Mouse (Mus musculus) c-Kit-negative CD71-positive TER-119-positive erythroid progenitor cells, embryonic 14.5 days (primary cell): Measurements from ENCODE around the gene Sncg.
"Not testable (repeated sequence)": the region's sequence is repeated elsewhere in the genome, so short reads cannot be mapped to it uniquely, and the experiment has no call there.

Experiments
- DNase-seq: peaks from one replicate; pipeline ENCODE4 v3.0.0-alpha.2; 2013; ENCODE audit warnings: low read depth, low spot score

Sncg gene

DNA sequence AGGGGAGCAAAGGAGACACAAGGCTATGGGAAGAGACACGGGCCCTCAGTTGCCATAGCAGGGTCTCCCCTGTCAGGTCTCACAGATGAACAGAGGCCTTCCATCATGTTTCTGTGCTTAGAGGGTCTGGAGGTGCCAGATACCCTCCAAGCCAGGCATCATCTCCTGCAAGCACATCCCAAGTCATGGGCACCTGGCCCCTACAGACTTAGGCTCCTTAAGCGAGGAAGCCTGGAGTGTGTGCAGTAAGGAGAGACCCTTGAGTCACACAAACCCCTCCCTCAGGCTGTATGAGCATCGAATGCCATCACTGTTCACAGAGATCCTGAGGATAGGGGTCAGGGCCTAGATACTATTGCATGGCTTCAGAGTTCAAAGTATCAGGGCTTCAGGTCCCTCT, 3.7 kb downstream of the Sncg start:
- no peak for DNase-seq

DNA sequence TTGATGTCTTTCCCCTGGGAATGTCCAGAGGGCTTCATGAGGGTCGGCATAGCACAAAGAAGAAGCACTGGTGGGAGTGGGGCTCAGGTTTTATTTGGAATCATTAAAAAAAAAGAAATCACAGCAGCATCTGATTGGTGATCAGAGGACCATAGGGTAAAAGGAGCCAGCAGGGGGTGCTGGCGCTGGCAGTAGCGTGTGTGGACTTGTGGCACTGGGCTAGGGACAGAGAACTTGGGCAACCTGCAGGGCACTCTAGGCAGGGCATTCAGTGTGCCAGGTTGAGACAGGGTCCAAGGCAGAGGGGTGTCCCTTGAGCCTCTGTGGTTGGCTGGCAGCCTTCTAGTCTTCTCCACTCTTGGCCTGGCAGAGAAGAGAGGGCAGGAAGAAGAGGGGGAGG, 4.4 kb downstream of the Sncg start:
- DNase-seq, result no peak

DNA sequence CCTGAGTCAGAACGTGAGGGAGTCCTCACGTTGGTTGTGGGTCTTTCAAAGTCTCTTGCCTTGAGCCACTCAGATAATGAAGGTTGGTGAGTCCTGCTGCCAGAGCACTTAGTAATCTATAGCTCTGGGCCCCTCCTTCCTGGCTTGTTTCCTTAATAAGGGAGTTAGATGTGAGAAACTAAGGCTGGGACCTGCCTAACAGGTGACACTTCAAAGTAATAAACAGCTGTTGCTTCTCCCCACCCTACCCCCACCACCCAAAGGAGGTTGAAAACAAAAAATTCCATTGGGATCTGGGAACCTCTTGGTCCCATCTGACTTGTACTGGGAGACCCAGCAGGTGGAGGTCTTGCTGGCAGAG, 9.5 kb downstream of the Sncg start:
- DNase-seq, result no peak

DNA sequence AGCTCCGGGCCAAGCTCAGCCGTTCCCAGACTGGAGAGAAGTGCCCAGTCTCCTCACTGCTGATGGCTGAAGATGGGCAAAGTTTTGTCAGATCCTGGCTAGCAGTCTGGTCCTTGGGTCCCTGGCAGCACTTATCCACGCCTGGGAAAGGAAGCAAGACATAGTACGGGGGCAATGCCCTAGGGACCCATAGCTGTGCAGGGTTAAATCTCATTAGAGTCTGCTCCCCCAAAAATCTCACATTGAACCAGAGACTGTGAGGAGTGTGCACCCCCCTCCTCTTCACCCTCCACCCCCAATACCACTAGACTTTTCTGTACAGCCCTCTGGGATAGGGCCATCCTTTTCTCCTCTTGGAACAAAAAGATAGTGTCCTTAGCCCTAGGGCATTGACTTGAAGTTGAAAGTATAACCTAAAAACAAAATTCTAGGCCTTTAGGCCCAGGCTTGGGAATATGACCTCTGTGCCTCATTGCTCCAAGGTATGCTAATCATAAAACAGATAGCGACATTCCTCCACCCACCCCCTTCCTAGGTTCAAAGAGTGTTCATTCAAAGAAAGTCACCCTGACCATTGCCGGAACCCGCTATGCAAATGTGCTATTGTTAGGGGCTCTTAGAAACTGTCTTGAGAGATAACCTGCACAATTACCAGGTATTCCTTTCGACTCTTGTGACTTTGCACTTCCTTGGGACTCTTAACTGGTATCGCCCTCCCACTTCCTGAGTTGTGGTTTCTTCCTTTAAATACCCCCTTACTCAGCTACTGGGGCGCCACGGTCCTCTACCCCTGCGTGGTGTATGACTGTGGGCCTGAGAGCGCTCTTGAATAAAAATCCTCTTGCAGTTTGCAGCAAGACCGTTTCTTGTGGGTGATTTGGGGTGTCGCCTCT, 10.1 kb downstream of the Sncg start:
- not testable (repeated sequence) for DNase-seq

DNA sequence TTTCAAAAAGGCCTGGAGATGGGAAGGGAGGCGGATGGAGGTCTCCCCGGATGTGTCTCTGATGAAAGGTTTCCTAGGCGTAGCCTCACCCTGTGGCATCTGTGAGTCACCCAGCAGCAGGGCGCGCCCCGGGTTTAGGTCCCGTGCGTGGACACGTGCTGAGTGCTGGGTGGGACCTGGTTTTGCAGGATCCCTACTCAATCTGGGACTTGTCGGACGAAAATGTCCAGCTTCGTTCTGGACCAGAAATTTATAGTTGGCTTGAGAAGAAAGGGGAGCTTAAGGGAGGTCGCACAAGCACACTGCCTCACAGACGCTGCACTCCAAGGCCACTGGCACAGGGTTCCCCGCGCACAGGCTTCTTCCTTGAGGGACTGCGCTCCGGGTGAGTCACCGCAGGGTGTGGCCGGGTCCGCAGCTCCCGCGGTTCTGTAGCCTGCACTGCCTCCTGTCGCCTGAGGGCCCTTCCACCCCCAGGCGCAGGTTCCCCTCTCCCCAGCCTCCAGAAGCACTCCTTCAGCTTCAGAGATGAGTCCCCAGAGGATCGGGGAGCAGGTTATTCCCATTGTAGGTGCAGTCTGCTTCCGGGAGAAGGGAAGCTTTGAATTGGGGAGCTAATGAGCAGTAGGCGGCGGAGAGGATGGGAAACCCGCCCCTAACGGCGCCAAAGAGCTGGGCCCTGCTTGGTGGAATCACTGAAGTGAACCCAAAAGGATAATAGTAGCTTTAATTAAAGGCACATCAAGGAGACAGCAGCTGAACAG, 10.9 kb downstream of the Sncg start:
- no peak for DNase-seq

DNA sequence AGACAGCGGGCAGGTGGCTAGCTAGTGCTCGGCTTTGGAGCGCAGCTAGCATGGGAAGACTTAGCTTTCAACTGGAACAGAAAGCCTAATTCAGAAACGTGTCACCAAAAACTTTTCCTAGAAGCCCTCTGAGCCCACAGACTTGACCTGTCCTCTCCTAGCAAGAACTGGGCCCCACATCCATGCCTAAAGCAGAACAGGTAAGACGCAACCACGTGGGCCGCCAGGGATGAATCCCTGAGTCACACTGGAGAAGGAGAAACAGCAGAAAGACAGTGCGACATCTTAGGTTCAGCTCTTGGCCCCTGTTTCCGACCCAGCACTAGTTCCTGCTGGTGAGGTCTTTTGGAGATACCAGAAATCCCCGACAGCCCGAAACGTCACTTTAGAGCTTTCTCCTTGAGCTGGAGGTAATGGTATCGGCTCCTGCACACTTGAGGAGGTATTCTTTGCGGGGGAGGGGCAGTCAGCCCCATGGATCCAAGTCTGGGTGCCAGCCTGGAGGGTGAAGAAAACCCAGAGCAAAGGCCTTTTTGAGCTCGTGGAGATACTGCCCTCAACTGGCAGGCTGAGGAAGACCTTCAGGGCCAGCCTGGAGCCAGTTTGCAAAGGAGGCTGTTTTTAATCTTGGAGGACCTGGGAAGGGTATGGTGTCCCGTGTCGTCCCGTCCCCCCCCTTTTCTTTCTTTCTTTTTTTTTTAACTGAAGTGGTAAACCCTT, 11.7 kb downstream of the Sncg start:
- no peak for DNase-seq

DNA sequence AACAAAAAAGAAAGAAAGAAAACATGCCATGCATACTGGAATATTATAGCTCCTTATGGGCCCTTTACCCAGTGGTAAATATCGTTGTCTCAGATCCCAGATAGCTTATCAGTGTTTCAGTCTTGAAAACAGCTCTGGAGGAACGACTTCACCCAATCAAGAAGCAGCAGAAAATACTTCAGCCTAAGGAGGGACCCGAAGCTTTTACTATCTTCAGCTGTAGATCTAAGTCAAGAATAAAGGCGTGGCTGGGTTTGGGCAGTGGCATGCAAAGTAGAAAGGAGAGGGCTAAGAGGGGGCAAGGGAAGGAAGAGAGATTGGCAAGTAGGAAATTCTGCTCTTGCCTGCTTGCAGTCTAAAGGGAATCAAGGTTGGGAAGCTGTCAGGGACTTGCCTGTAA, 12.5 kb downstream of the Sncg start:
- no peak for DNase-seq

DNA sequence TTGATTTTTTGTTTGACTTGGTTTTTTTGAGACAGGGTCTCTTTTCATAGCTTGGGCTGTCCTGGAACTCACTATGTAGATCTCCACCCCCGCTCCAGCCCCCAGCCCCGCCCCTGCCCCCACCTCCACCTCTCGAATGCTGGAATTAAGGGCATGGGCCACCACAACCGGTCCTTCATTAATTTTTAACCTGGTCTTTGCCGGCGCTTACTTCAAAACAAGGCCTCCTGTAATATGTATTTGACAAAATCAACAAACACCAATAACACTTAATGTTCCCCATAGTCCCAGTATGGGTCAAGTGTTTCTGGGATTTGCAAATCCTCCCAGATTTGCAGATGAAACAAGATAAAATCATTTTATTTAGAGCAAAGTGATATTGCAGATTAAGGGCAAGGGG, 14.3 kb downstream of the Sncg start:
- DNase-seq, result no peak

DNA sequence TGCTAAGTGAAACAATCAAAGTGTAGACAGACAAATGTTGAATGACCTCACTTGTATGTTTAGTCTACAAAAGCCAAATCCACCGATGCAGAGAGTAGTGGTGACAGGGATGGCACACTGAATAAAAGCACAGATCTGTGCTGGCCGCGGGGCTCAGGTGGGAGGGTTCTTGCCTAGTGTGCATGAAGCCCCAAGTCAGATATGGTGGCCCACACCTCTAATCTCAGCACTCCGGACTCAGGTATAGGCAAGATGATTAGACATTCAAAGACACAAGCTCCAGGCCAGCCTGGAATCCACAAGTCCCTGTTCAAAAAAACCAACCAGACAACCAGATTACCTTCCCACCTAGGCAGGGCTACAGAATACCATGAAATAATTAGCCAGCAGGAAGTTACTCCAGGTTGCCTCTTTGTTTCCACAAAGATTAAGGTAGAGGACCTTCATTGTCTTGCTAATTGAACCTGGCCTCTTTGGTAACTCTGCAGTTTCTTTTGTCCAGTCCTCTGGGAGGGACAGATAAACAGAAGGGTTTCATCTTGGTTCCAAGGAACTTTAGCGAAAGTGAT, 14.8 kb downstream of the Sncg start:
- DNase-seq, result no peak

DNA sequence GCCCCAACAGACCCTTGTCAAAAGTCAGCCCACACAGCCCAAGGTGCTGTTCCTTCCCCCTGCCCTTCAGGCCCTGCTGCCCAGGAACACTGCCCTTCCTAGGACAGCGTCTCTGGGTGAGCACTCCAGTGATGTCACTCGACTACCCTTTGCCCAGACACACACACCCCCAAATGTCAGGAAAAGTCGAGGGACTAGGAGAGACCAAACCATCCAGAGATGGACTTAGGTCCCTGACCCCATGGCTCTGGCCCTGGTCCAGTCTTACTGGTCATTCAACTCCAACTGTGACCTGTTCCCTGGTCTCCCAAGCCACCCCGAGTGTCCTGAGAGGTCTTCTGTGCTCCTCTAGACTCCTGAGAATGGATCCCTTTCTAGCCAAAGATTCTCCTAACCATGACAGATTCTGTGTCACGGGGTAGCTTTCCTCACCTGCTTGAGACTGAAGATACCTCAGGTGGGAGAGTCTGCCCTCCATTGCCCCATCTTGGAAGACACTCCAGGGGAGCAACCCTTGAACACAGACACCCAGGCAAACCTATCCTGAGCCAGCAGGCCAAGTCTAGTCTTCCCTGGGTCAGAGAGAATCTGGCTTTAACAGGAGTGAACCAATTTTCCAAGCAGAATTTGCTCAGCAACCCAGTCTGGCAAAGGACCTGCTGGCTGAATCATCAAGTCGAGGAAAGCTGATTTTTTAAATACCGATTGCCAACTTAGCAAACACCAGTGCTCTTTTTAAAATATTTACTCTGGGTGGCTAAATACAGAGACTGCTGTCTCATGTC, 16.7 kb downstream of the Sncg start:
- no peak for DNase-seq

DNA sequence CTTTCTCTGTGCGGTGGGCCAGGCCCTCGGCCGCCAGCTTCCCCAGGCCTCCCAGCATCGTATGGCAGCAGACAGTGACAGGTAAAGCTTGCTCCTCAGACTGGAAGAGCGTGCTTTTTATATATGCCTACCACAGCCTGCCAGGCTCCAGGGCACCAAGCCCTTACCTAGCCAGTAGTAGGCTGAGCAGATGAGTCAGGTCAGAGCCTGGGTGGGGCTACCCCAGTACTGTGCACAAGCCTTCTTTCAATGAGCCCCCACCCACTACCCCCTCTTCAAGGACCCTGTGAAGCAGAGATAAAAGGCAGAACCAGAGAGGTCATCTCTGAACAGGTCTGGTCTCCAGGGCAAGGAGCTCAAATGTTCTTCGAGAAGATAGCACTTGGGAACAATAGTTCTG, 19.3 kb downstream of the Sncg start, which contains the start of gene Fam25c:
Gene Fam25c, minus strand, starts transcription at position 133 of the 400 bp plus-strand sequence.
- DNase-seq, result no peak

DNA sequence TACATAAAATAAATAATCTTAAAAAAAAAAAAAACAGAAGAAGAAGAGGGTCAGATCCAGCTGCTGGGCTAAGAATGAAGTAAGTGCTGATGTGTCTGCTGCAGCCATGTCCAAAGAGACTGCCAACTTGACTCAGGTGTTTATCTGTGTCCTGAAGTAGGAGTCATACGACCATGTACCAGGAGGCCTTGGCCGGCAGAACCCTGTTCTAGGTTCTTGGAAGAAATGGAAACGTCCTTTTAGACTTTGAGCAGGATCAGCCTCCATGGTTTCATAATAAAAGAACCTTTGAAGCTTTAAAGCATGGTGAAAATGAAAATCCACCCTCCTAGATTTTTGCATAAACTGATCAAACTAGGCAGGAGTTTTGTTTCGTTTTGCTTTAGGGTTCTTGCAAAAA, 20.1 kb downstream of the Sncg start:
- DNase-seq, result no peak

DNA sequence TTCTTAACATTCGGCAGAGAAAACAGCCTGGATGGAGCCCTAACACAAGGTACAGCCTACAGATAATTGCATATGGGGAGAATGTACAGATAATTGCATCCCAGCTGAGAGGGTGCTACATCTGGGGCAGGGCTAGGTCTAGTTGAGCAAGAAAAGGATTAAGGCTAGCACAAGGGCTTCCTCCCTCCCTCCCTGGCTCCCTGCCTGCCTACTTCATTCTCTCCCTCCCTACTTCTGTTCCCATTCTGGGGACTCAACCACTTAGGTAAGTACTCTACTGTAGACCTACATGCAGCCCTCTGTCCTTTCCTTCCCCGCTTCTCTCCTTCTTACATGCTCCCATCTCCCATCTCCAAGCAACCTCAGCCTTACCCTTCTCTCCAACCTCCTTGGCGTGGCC, 21.3 kb downstream of the Sncg start:
- no peak for DNase-seq

DNA sequence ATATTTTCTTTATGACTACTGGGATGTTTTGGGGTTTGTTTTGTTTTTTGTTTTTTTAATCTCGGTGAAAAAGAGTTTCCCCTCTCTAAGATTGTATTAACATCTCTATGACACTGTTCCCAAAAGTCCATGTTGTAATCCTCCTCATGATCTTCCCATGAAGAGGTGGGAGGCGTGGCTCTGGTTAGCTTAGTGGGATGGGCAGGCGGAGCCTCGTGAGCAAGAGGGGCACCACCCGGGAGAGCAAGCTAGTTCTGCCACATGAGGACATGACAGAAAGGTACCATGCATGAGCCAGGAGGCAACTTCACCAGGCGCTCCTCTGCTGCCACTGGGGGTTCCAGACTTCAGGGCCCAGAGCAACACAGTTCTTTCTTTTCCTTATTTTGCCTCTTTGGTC, 22.1 kb downstream of the Sncg start:
- DNase-seq, result no peak

DNA sequence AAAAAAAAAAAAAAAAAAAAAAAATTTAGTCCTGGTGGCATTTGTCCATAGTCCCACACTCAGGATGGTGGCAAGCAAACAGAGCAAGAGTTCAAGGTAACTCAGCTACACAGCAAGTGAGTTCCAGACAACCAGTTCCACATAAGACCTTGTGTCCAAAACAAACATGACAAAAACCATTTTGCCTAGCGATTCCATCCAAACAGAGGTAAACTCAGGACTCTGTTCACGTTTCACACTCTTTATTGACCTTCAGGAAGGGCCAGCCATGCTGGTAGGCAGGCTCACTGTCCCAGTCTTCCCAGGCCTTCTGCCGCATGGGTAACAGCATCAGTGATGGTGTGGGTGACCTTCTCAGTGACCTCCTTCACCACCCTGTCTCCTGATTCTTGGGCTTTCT, 22.9 kb downstream of the Sncg start:
- DNase-seq, result no peak

DNA sequence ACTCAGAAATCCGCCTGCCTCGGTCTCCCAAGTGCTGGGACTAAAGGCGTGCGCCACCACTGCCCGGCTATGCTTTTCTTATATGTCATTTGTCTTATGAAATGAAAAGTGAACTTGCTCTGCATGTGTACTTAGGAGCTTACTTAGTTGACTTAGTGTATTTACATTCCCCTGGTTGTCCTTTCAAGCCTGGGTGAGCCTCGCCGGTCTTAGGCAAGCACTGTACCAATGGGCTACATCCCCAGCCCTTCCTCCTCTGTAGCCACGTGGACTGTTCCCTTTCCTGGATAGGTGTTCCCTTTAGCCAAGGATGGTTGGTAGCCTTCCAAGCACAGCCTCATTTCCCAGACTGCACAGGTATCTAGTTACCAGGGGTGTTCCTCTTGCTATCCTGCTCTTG, 25.6 kb downstream of the Sncg start:
- DNase-seq, result no peak

DNA sequence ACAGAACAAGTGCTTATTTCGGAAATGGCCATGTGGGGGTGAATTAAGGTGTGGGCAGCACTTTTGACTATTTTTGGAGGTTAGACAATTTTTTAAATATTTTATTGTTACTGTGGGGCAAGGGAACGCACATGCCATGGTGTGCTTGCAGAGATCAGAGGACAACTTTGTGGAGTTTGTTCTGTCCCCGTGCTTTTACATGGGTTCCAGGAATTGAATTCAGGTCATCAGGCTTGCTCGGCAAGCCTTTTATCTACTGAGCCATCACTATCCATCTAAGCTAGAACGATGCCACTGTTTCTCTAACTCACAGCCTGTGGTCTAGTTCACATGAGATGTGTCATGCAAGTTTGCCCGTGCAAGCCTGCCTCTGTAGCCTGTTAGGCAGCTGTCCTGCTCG, 26.3 kb downstream of the Sncg start:
- DNase-seq, result no peak

DNA sequence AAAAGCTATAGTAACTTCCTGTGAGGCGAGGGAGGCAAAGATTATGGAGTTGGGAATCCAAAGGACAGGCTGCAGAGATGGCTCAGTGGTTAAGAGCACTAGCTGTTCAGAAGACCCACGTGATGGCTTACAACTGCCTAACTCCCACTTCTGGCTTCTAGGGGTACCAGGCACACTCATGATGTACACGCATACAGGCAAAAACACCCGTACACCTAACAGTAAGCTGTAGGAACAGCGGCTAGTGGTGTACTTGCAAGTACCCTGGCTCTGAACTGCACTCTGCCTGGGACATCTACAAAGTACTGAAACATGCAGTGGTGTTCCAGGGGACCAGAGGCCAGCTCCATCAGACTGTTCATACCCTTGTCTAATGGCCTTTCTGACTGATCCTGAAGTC, 27.5 kb downstream of the Sncg start:
- no peak for DNase-seq

DNA sequence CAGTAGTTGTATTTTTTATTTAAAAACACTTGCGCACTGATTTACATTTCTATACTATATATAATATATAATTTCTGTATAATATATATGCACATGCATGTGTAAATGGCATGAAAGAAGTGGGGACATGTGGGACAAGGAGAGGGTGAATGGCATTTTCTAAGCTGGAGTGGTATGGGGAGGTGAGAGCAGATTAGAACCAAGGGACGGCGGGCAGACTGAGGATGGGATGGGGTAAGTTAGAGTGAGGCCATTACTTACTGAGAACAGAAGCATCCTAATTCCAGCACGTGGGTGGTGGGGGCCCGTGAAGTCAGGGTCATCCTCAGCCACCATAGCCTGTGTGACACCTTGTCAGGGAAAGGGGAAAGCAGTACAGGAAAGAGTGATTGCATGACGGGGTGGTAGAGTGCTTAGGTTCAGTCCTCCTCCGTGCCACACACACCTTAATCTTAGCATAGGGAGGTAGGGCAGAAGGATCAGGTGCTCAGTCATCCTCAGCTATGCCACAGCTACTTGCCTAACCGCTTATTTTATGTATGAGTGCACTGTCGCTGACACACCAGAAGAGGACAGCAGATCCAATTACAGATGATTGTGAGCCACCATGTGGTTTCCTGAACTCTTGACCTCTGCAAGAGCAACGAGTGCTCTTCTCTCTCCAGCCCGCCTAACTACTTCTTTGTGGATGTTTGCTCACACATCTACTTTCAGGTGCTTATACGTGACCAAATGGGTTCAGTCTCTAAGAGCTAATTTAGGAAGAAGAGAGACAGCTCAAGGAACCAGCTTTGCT, 28.6 kb downstream of the Sncg start:
- no peak for DNase-seq

DNA sequence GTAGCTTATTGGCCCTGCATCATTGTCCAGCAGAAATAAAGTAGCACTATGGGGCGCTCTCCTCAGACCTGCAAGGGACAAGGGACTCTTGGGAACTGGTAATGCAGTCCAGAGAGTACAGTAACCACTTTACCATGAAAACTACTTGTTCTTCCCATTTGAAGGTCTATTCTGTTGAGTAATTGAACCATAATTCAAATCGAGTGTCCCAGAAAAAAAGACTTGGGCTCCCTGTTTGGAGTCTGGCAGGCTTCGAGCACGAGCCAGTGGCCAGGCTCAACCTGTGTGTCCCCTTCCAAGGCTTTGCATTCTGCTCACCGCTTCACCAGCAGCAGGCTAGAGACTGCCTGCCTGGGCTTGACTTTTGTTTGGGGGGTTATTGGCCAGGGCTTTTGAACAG, 30.2 kb downstream of the Sncg start:
- no peak for DNase-seq
